Mouse (Mus musculus) layer of hippocampus, adult 9-11 months (tissue): ENCODE results near the gene Ppp1r14d.

Experiments
- DNase-seq: peaks from one replicate; pipeline ENCODE4 v3.0.0; 2022

Ppp1r14d gene

GRCm38 (mm10) chr2:119171574-119171973, 58.1 kb downstream of the Ppp1r14d start:
- no peak for DNase-seq

GRCm38 (mm10) chr2:119170282-119170681, 59.4 kb downstream of the Ppp1r14d start:
- no peak for DNase-seq
